Mouse (Mus musculus): ENCODE data around the gene Nubp2. TPM values are rescaled to one million over a fixed set of nuclear protein-coding genes. Genes with fewer than 3 reads are reported as not detected.

Nubp2 gene
- total and polyA plus RNA-seq, 3 experiments = 70.9 to 124 (median 89.1) TPM

DNA sequence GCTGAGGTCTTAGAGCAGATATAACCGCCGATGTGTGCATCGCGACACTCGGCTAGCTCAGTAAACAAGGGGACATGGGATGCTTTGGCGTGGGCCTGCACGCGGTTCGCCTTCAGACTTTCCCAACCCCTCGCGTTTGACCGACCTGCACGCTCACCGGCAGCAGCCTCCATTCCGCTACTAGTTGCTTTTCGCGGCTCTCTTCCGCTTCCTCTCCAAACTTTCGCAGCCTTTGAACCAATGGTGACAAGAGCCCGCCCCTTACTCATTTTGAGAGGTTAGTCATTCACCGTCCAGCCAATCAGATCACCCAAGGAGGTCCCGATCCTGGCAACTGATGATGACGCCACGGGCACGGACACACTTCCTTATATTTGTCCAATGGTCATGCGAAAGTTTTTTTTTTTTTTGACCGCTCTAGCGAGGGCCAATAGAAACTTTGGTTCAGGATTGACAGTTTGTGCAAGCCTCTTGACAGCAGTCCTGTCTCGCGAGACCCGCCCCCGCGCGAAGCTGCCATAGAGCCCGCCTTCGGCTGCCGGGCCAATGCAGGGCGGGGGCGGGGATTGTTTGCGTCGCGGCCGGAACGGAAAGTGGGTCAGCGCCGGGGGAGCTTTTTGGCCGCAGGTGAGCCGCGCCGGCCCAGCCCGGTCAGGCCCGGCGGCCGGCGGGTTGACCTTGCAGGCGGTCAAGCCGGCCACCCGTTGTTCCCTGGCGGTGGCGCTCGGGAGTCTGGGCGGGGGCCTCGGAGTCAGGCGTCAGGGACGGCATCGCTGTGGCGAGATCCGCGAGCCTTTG lies at the start of gene Nubp2, which contains the start of gene Spsb3 (continued):
- TF ChIP-seq MAZ (IDR thresholded peaks at IDR 0.05; ENCODE audit: low read depth, low read length) = no peak

DNA sequence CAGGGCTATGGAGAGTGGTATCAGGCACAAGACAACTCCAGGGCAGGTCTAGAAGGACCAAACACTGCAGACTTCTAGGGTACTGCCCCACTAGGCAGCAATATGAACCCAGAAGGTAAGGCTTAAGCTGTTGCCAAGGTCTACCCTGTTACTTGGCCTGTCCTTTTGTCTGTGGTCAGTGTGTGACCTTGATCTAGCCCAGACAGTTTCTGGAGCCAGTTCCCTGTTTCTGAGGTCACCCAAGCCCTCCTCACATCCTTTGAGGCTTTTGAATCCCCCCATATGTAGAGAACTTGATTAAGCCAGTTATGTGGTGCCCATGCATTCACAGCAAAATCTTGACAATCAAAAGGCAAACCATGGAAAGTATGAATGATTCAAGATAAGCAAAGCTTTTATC lies 49.5 kb upstream of the Nubp2 start:
- TF ChIP-seq BHLHE40 (IDR thresholded peaks at IDR 0.05; ENCODE audit: low read depth, low read length) (no peak), MXI1 (IDR thresholded peaks at IDR 0.05; ENCODE audit: low read depth, low read length) (no peak), TBP (conservative IDR thresholded peaks at IDR 0.05; ENCODE audit: low read depth, low read length) (no peak), USF2 (conservative IDR thresholded peaks at IDR 0.05; ENCODE audit: low read depth, low read length) (no peak), KAT2A (IDR thresholded peaks at IDR 0.05; ENCODE audit: insufficient replicate concordance, low read length) (no peak), MAFK (IDR thresholded peaks at IDR 0.05; ENCODE audit: insufficient replicate concordance, low read length) (no peak), PAX5 (IDR thresholded peaks at IDR 0.05; ENCODE audit: low read length) (no peak), MEF2A (IDR thresholded peaks at IDR 0.05; ENCODE audit: borderline replicate concordance, low read depth, low read length) (no peak), CHD2 (IDR thresholded peaks at IDR 0.05; ENCODE audit: low read length) (no peak)
- dilution Hi-C loops (cut with MboI; ENCODE audit: extremely low pct_ligation_motif_present, extremely low pct_unique_long_range_greater_than_20kb, low sequenced_read_pairs) (no loop called here), in situ Hi-C loops (cut with MboI; ENCODE audit: low pct_ligation_motif_present, low pct_unique_long_range_greater_than_20kb, low sequenced_read_pairs) (no loop called here)
- H3K9ac ChIP-seq (ENCODE audit: insufficient read depth, low read depth) = peak overlapping the region; percentile 75
- H3K27ac ChIP-seq (ENCODE audit: insufficient read depth, low read depth) = no peak overlapping the region
- no peak for DNase-seq (ENCODE audit: extremely low read depth)
- peak overlapping the region; percentile 90 for H3K4me2 ChIP-seq (ENCODE audit: insufficient read depth, low read depth, poor library complexity, severe bottlenecking)
- peaks cover 52% of the 10 kb centered on the region for H3K79me2 ChIP-seq (replicated peaks; ENCODE audit: control insufficient read depth, extremely low read depth, insufficient read depth, poor library complexity, severe bottlenecking)
- no peaks in the 10 kb centered on the region for H3K9me3 ChIP-seq (replicated peaks; ENCODE audit: low read length)
- H3K27me3 ChIP-seq (replicated peaks) = no peaks in the 10 kb centered on the region
- peak overlapping the region; percentile 74 to 99 (median 98) for H3K4me3 ChIP-seq (replicated peaks in 1 of 3; ENCODE audit: low read depth in 2 of 3, low read length in 2 of 3, poor library complexity in 1 of 3)
- peaks cover 8 to 34% of the 10 kb centered on the region in 2 experiments; a peak in 3 of 4 replicates for H3K4me1 ChIP-seq (ENCODE audit: control insufficient read depth in 1 of 2, insufficient read depth in 2 of 2)
- peaks cover 7 to 34% of the 10 kb centered on the region in 2 experiments for H3K36me3 ChIP-seq (replicated peaks in 1 of 2; ENCODE audit: control insufficient read depth in 1 of 2, insufficient read depth in 1 of 2, low read length in 1 of 2)

DNA sequence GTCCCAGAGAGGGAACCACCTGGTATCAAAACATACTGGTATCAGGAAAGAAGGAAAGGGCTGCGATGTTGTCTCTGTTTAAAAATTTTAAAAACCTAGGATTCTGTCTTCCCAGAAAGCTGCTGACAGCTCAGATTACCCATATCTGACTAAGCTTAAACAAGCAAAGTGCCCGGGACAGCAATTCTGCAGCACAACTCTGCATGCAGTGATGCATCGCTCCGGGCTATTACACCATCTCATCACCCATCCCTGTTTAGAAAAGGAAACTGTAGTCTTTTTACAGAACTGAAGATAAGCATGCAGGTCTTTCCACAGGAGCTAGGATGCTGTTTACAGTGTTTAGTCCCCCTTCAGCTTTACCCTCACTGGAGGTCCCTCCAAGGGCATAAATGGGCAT lies 48.8 kb upstream of the Nubp2 start:
- peaks cover 8 to 32% of the 10 kb centered on the region in 2 experiments; a peak in 3 of 4 replicates for H3K4me1 ChIP-seq (ENCODE audit: control insufficient read depth in 1 of 2, insufficient read depth in 2 of 2)
- H3K9me3 ChIP-seq (replicated peaks; ENCODE audit: low read length) = no peaks in the 10 kb centered on the region
- no peak overlapping the region for H3K27ac ChIP-seq (ENCODE audit: insufficient read depth, low read depth)
- in situ Hi-C loops (cut with MboI; ENCODE audit: low pct_ligation_motif_present, low pct_unique_long_range_greater_than_20kb, low sequenced_read_pairs) = no loop called here
- peak overlapping the region in 2 of 3 experiments; percentile 74 to 98 for H3K4me3 ChIP-seq (replicated peaks in 1 of 3; ENCODE audit: low read depth in 2 of 3, low read length in 2 of 3, poor library complexity in 1 of 3)
- no peaks in the 10 kb centered on the region for H3K27me3 ChIP-seq (replicated peaks)
- H3K79me2 ChIP-seq (replicated peaks; ENCODE audit: control insufficient read depth, extremely low read depth, insufficient read depth, poor library complexity, severe bottlenecking) = peaks cover 59% of the 10 kb centered on the region
- peaks cover 7 to 38% of the 10 kb centered on the region in 2 experiments for H3K36me3 ChIP-seq (replicated peaks in 1 of 2; ENCODE audit: control insufficient read depth in 1 of 2, insufficient read depth in 1 of 2, low read length in 1 of 2)
- DNase-seq (ENCODE audit: extremely low read depth) = no peak
- peak overlapping the region; percentile 21; the same call in 1 of the 2 replicates for H3K9ac ChIP-seq (ENCODE audit: insufficient read depth, low read depth)
- peak overlapping the region; percentile 90; the same call in 1 of the 2 replicates for H3K4me2 ChIP-seq (ENCODE audit: insufficient read depth, low read depth, poor library complexity, severe bottlenecking)
- dilution Hi-C loops (cut with MboI; ENCODE audit: extremely low pct_ligation_motif_present, extremely low pct_unique_long_range_greater_than_20kb, low sequenced_read_pairs) = no loop called here
- TF ChIP-seq NRF1 (IDR thresholded peaks at IDR 0.05; ENCODE audit: low read depth, low read length) (no peak), ZMIZ1 (IDR thresholded peaks at IDR 0.05; ENCODE audit: low read depth, low read length) (no peak), TBP (conservative IDR thresholded peaks at IDR 0.05; ENCODE audit: low read depth, low read length) (no peak), SIN3A (IDR thresholded peaks at IDR 0.05; ENCODE audit: low read length) (0 out of 2 replicates have a peak, but pooled peaks have one; percentile 32), USF1 (IDR thresholded peaks at IDR 0.05; ENCODE audit: low read depth, low read length) (no peak), NELFE (IDR thresholded peaks at IDR 0.05; ENCODE audit: low read depth, low read length) (no peak), ETS1 (conservative IDR thresholded peaks at IDR 0.05; ENCODE audit: low read depth, low read length) (no peak)
